In genomic region chr1:177797151-177797755, GRCm38 (mm10) we compare ENCODE assay signal across 7 mouse cellular contexts. TPM values are rescaled to one million over a fixed set of nuclear protein-coding genes. Genes with fewer than 3 reads are reported as not detected.
DNase-seq lines count a peak whose midpoint lies in the region; ATAC-seq lines count a peak whose summit lies in the region.

No protein-coding gene starts in this region.

- no peak overlapping the region for H3K9ac ChIP-seq in kidney, embryonic 15.5 days
- no peak overlapping the region for H3K9ac ChIP-seq in kidney, embryonic 14.5 days (ENCODE audit: low read depth, low read length)
- no peak overlapping the region for H3K9ac ChIP-seq in midbrain, embryonic 16.5 days (ENCODE audit: low read depth, low read length)

- WGBS in kidney, embryonic 15.5 days: 71% methylated on average over 8 of the region's 8 CpGs
- WGBS in kidney, embryonic 14.5 days: 69% methylated on average over 8 of the region's 8 CpGs
- WGBS in embryonic facial prominence, embryonic 10.5 days: 76% methylated on average over 8 of the region's 8 CpGs
- WGBS in midbrain, embryonic 16.5 days: 79% methylated on average over 8 of the region's 8 CpGs

- no peak for ATAC-seq in kidney, embryonic 15.5 days (replicated peaks; ENCODE audit: low FRiP score)
- no peak for ATAC-seq in kidney, embryonic 14.5 days (ENCODE audit: low FRiP score, low TSS enrichment)
- ATAC-seq in midbrain, embryonic 16.5 days: no peak

- no peaks in the 10 kb centered on the region for H3K27me3 ChIP-seq in kidney, embryonic 15.5 days
- no peaks in the 10 kb centered on the region for H3K27me3 ChIP-seq in kidney, embryonic 14.5 days (ENCODE audit: control insufficient read depth, insufficient read depth, low read length)
- no peaks in the 10 kb centered on the region for H3K27me3 ChIP-seq in embryonic facial prominence, embryonic 10.5 days (replicated peaks; ENCODE audit: low read depth, poor library complexity, severe bottlenecking)
- H3K27me3 ChIP-seq in midbrain, embryonic 16.5 days (ENCODE audit: control insufficient read depth, insufficient read depth, low read depth, low read length): no peaks in the 10 kb centered on the region

- no peak overlapping the region for H3K27ac ChIP-seq in kidney, embryonic 15.5 days
- no peak overlapping the region for H3K27ac ChIP-seq in kidney, embryonic 14.5 days (ENCODE audit: low read depth, low read length)
- peak overlapping the region; percentile 96; the same call in 1 of the 2 replicates for H3K27ac ChIP-seq in embryonic facial prominence, embryonic 10.5 days (replicated peaks)
- H3K27ac ChIP-seq in midbrain, embryonic 16.5 days (ENCODE audit: low read length): no peak overlapping the region

- peak overlapping the region; percentile 45 for H3K4me2 ChIP-seq in kidney, embryonic 15.5 days
- no peak overlapping the region for H3K4me2 ChIP-seq in kidney, embryonic 14.5 days (replicated peaks; ENCODE audit: low read depth, low read length)
- peak overlapping the region; percentile 75 for H3K4me2 ChIP-seq in midbrain, embryonic 16.5 days (ENCODE audit: low read length)

- no peaks in the 10 kb centered on the region for H3K9me3 ChIP-seq in kidney, embryonic 15.5 days (replicated peaks)
- no peaks in the 10 kb centered on the region for H3K9me3 ChIP-seq in kidney, embryonic 14.5 days (ENCODE audit: control insufficient read depth, low read length)
- H3K9me3 ChIP-seq in embryonic facial prominence, embryonic 10.5 days: no peaks in the 10 kb centered on the region
- H3K9me3 ChIP-seq in midbrain, embryonic 16.5 days (replicated peaks; ENCODE audit: control insufficient read depth, low read length, poor library complexity, severe bottlenecking): no peaks in the 10 kb centered on the region

- H3K4me1 ChIP-seq in kidney, embryonic 15.5 days: peaks cover 12% of the 10 kb centered on the region
- H3K4me1 ChIP-seq in kidney, embryonic 14.5 days (ENCODE audit: control insufficient read depth, insufficient read depth, low read length): peaks cover 9% of the 10 kb centered on the region; the same call in 1 of the 2 replicates
- peaks cover 22% of the 10 kb centered on the region for H3K4me1 ChIP-seq in embryonic facial prominence, embryonic 10.5 days
- H3K4me1 ChIP-seq in midbrain, embryonic 16.5 days (ENCODE audit: control insufficient read depth, insufficient read depth, low read length): peaks cover 10% of the 10 kb centered on the region

- H3K36me3 ChIP-seq in kidney, embryonic 15.5 days: no peaks in the 10 kb centered on the region
- no peaks in the 10 kb centered on the region for H3K36me3 ChIP-seq in kidney, embryonic 14.5 days (ENCODE audit: control insufficient read depth, insufficient read depth, low read length)
- H3K36me3 ChIP-seq in embryonic facial prominence, embryonic 10.5 days (replicated peaks): no peaks in the 10 kb centered on the region
- H3K36me3 ChIP-seq in midbrain, embryonic 16.5 days (ENCODE audit: control insufficient read depth, insufficient read depth, low read length): no peaks in the 10 kb centered on the region

- peak; percentile 16 for DNase-seq in NIH3T3 (ENCODE audit: low read depth)
- no peak for DNase-seq in embryonic facial prominence, embryonic 10.5 days (ENCODE audit: low spot score)
- DNase-seq in ovary, postnatal 14 days (ENCODE audit: low spot score): no peak
- no peak for DNase-seq in adrenal gland, adult 8-10 months

- peak overlapping the region; percentile 81; the same call in 1 of the 2 replicates for H3K4me3 ChIP-seq in kidney, embryonic 15.5 days (replicated peaks)
- H3K4me3 ChIP-seq in kidney, embryonic 14.5 days (ENCODE audit: low read length): no peak overlapping the region
- H3K4me3 ChIP-seq in embryonic facial prominence, embryonic 10.5 days: peak overlapping the region; percentile 71; the same call in 1 of the 2 replicates
- H3K4me3 ChIP-seq in midbrain, embryonic 16.5 days (ENCODE audit: low read depth, low read length): no peak overlapping the region

RNA-seq across cellular contexts. Expression of gene Adss, which starts 0.9 kb away (rescaled TPM):
- polyA plus RNA-seq in kidney, embryonic 15.5 days (2015; fragmentation: Nextera tagmentation; extraction: Ambion mirVana): 54.0 and 57.1 TPM in 2 replicates
- 51.3 and 65.8 TPM in 2 replicates for polyA plus RNA-seq in kidney, embryonic 14.5 days (2014; fragmentation: Nextera tagmentation; extraction: Ambion mirVana)
- 60.7 and 63.9 TPM in 2 replicates for polyA plus RNA-seq in embryonic facial prominence, embryonic 10.5 days (2016; fragmentation: Nextera tagmentation; extraction: Ambion mirVana)
- polyA plus RNA-seq in midbrain, embryonic 16.5 days (2015; fragmentation: Nextera tagmentation; extraction: Ambion mirVana): 54.7 and 54.8 TPM in 2 replicates
- total RNA-seq in adrenal gland, adult 8-10 months (2022): 10 to 100 TPM; 65.3 to 78.2 (median 73.4) TPM

Comparison
In these comparisons a context has a peak if more than half of its experiments do, and no peak if none do; other contexts are left out.
1. H3K4me3 ChIP-seq: peak in kidney, embryonic 15.5 days (single experiment) and embryonic facial prominence, embryonic 10.5 days (single experiment); none in kidney, embryonic 14.5 days (single experiment) and midbrain, embryonic 16.5 days (single experiment).